Mouse (Mus musculus) testis, adult 10 weeks (tissue): ENCODE data around the gene Gm14401. TPM values are rescaled to one million over a fixed set of nuclear protein-coding genes. Genes with fewer than 3 reads are reported as not detected.

Experiments used
- polyA plus RNA-seq: library from polyadenylated mRNA; stranded (reverse); fragments of 350-450 nt; fragmentation: Illumina TruSeq; extraction: RNeasy Lipid Tissue Mini Kit (QIAGEN cat#74804); gene quantifications from one replicate; pipeline ENCODE4 v1.2.3, GENCODE M21; 2014; ENCODE audit warnings: low read depth, low replicate concordance

Gene Gm14401
- polyA plus RNA-seq: not detected

GRCm38 (mm10) chr2:177073432-177074423 is at the start of gene Gm14401:
TSS of gene Gm14401 (plus strand) at chr2:177074320.

Other genes starting within 250 kb of the Gm14401 start
- gene Gm14408, start 243.2 kb upstream of the Gm14401 start, polyA plus RNA-seq: not detected
- gene Gm14296, start 146.5 kb upstream of the Gm14401 start, polyA plus RNA-seq: 5.2 TPM
- 14.9 TPM for gene Gm14419, start 73.4 kb upstream of the Gm14401 start, polyA plus RNA-seq
- gene Gm14410, start 132.1 kb downstream of the Gm14401 start, polyA plus RNA-seq: 7.0 TPM
- 0.43 TPM for gene Gm14409, start 192.7 kb downstream of the Gm14401 start, polyA plus RNA-seq
- gene Gm14412, start 250.0 kb downstream of the Gm14401 start, polyA plus RNA-seq: 3.8 TPM